20 mouse cellular contexts compared by ENCODE assay signal in the genomic region with DNA sequence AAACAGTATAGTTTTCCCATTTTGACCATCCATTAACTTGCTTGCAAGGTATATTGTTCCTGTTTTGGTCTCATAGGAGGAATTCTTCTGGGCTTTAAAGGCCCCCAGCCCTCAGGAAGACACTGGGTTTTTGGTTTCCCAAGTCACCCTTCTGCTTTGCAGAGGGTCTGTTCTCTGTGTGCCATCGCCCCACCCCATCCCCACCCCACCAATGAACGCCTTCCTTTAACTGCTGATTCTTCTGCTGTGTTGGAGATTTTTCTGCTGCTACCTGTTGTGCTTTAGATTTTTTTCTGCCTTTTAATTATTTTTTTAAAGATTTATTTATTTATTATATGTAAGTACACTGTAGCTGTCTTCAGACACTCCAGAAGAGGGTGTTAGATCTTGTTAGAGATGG. TPM values are rescaled to one million over a fixed set of nuclear protein-coding genes. Genes with fewer than 3 reads are reported as not detected.
A peak's percentile ranks its signal among the peaks of the same experiment; 100 is the strongest.
DNase-seq lines count a peak whose midpoint lies in the region; ATAC-seq lines count a peak whose summit lies in the region.
"Had no signal": no experiment of that assay in that cellular context is flagged by ENCODE, and none has a peak within 500 bp of the region (broad histone marks: within the 10 kb centered on the region; RNA-seq: fewer than 3 reads in every experiment).

A gene (plus strand): TSS at position 301 of the 400 bp plus-strand sequence.

- H3K9me3 ChIP-seq in midbrain, embryonic 11.5 days (ENCODE audit: control insufficient read depth, low read length) = no peaks in the 10 kb centered on the region
- H3K9me3 ChIP-seq in midbrain, embryonic 10.5 days (replicated peaks) = no peaks in the 10 kb centered on the region
- H3K9me3 ChIP-seq: G1E had no signal

- ATAC-seq in midbrain, embryonic 11.5 days (ENCODE audit: low FRiP score) = no peak
- ATAC-seq: activated CD4-positive, CD25-positive, alpha-beta regulatory T cell, adult 4 months; CD4-positive, CD25-positive, alpha-beta regulatory T cell, adult 4 months; Patski had no signal

- no peaks in the 10 kb centered on the region for H3K36me3 ChIP-seq in midbrain, embryonic 11.5 days (ENCODE audit: control insufficient read depth, insufficient read depth, low read length)
- H3K36me3 ChIP-seq in midbrain, embryonic 10.5 days = no peaks in the 10 kb centered on the region
- H3K36me3 ChIP-seq: G1E had no signal

- peak; percentile 41 for DNase-seq in midbrain, embryonic 11.5 days (ENCODE audit: low spot score, missing footprints)
- DNase-seq in midbrain, embryonic 10.5 days (ENCODE audit: low spot score) = no peak
- DNase-seq: adrenal gland, adult 2 months; adrenal gland, adult 8-10 months; adrenal gland, postnatal 10 days; adrenal gland, postnatal 14 days; adrenal gland, postnatal 25 days; adrenal gland, postnatal 36 days; B cell, adult 2 months; cerebellum, adult 11 months; cerebellum, adult 11-12 months; cerebellum, adult 18-20 months; cerebellum, adult 2 months had no signal

- no peak within 1 kb of the TSS for H3K9ac ChIP-seq in midbrain, embryonic 11.5 days (ENCODE audit: low read length)

- H3K4me2 ChIP-seq in midbrain, embryonic 11.5 days = no peak within 1 kb of the TSS

- no peaks in the 10 kb centered on the region for H3K27me3 ChIP-seq in midbrain, embryonic 11.5 days (ENCODE audit: control insufficient read depth, insufficient read depth, low read length)
- no peaks in the 10 kb centered on the region for H3K27me3 ChIP-seq in midbrain, embryonic 10.5 days (ENCODE audit: low read depth, poor library complexity, severe bottlenecking)
- H3K27me3 ChIP-seq: CH12.LX, Patski had no signal

- 83% methylated on average over 2 of the region's 2 CpGs for WGBS in midbrain, embryonic 11.5 days
- WGBS in midbrain, embryonic 10.5 days = 87% methylated on average over 2 of the region's 2 CpGs

- no peak within 1 kb of the TSS for H3K27ac ChIP-seq in midbrain, embryonic 11.5 days (ENCODE audit: low read depth, low read length)
- no peak within 1 kb of the TSS for H3K27ac ChIP-seq in midbrain, embryonic 10.5 days (replicated peaks)

- H3K4me3 ChIP-seq in midbrain, embryonic 11.5 days (ENCODE audit: low read depth, low read length) = no peak within 1 kb of the TSS
- no peak within 1 kb of the TSS for H3K4me3 ChIP-seq in midbrain, embryonic 10.5 days

- peaks cover 12% of the 10 kb centered on the region for H3K4me1 ChIP-seq in midbrain, embryonic 11.5 days (ENCODE audit: control insufficient read depth, insufficient read depth, low read length)
- H3K4me1 ChIP-seq in midbrain, embryonic 10.5 days = peaks cover 22% of the 10 kb centered on the region

RNA-seq across cellular contexts. Expression of the gene that starts here (rescaled TPM):
- not detected in 2 replicates for polyA plus RNA-seq in midbrain, embryonic 11.5 days (2014; fragmentation: Nextera tagmentation; extraction: Ambion mirVana)
- polyA plus RNA-seq in midbrain, embryonic 10.5 days (2016; fragmentation: Nextera tagmentation; extraction: Ambion mirVana) = not detected in 2 replicates
- polyA plus RNA-seq: activated CD4-positive, CD25-positive, alpha-beta regulatory T cell, adult 4 months; adrenal gland, adult 2 months; brain, embryonic 14.5 days; C2C12; CD4-positive, CD25-positive, alpha-beta regulatory T cell, adult 4 months; cerebellum, adult 2 months; G1E; Patski had no signal

Comparison
In these comparisons a context has a peak if more than half of its experiments do, and no peak if none do; other contexts are left out.
1. Peak in DNase-seq in midbrain, embryonic 11.5 days; RNA of the gene not detected or under 1 TPM.